Mouse (Mus musculus): ENCODE data around the gene Ahsa1.
"Not testable (repeated sequence)": the region's sequence is repeated elsewhere in the genome, so short reads cannot be mapped to it uniquely, and the experiment has no call there.

The Ahsa1 gene

GRCm38 (mm10) chr12:87281766-87282165 is 15.5 kb downstream of the Ahsa1 start:
- no peak for DNase-seq (ENCODE audit: low spot score)

- no peak for DNase-seq (ENCODE audit: low spot score)
Observed at GRCm38 (mm10) chr12:87282743-87283142, 16.5 kb downstream of the Ahsa1 start.

- no peak for DNase-seq (ENCODE audit: low spot score)
Observed at GRCm38 (mm10) chr12:87283706-87284105, 17.4 kb downstream of the Ahsa1 start.

GRCm38 (mm10) chr12:87284268-87284667 is 18.0 kb downstream of the Ahsa1 start:
- DNase-seq (ENCODE audit: low spot score), result no peak

GRCm38 (mm10) chr12:87284726-87285125 is 18.4 kb downstream of the Ahsa1 start:
- DNase-seq (ENCODE audit: low spot score), result no peak

- DNase-seq (ENCODE audit: low spot score), result no peak
Observed at GRCm38 (mm10) chr12:87289100-87289499, 22.8 kb downstream of the Ahsa1 start.

GRCm38 (mm10) chr12:87293934-87294333 is 27.7 kb downstream of the Ahsa1 start:
- DNase-seq (ENCODE audit: low spot score), result no peak

GRCm38 (mm10) chr12:87299037-87299656 is 32.9 kb downstream of the Ahsa1 start:
- no peak for DNase-seq (ENCODE audit: low spot score)

GRCm38 (mm10) chr12:87299657-87300440 is 33.6 kb downstream of the Ahsa1 start, which contains the start of gene Ism2:
Ism2 (minus strand) TSS chr12:87299705.
- DNase-seq (ENCODE audit: low spot score), result no peak

- DNase-seq (ENCODE audit: low spot score), result no peak
Observed at GRCm38 (mm10) chr12:87300441-87300690, 34.1 kb downstream of the Ahsa1 start.

GRCm38 (mm10) chr12:87301189-87301588 is 34.9 kb downstream of the Ahsa1 start:
- DNase-seq (ENCODE audit: low spot score), result no peak

- DNase-seq (ENCODE audit: low spot score), result no peak
Observed at GRCm38 (mm10) chr12:87305767-87306583, 39.7 kb downstream of the Ahsa1 start.

GRCm38 (mm10) chr12:87306584-87306844 is 40.2 kb downstream of the Ahsa1 start:
- not testable (repeated sequence) for DNase-seq (ENCODE audit: low spot score)

GRCm38 (mm10) chr12:87313098-87313497 is 46.8 kb downstream of the Ahsa1 start:
- DNase-seq (ENCODE audit: low spot score), result no peak

- DNase-seq (ENCODE audit: low spot score), result no peak
Observed at GRCm38 (mm10) chr12:87317951-87318350, 51.7 kb downstream of the Ahsa1 start.

- DNase-seq (ENCODE audit: low spot score), result no peak
Observed at GRCm38 (mm10) chr12:87319229-87319628, 53.0 kb downstream of the Ahsa1 start.
